Mouse (Mus musculus): ENCODE measurements around the gene Rbks. TPM values are rescaled to one million over a fixed set of nuclear protein-coding genes. Genes with fewer than 3 reads are reported as not detected.
"Not testable (repeated sequence)": the region's sequence is repeated elsewhere in the genome, so short reads cannot be mapped to it uniquely, and the experiment has no call there.

Rbks gene
- polyA plus RNA-seq, 1 experiment from 2014 or later, result 4.9 TPM

GRCm38 (mm10) chr5:31603766-31604165, 93.7 kb downstream of the Rbks start:
- Histone ChIP-seq H3K27ac (no peak overlapping the region), H3K36me3 (no peaks in the 10 kb centered on the region), H3K27me3 (ENCODE audit: low read depth, poor library complexity, severe bottlenecking) (no peaks in the 10 kb centered on the region), H3K4me3 (no peak overlapping the region), H3K4me1 (0 out of 2 replicates have a peak, but pooled peaks cover 2% of the 10 kb centered on the region), H3K9me3 (replicated peaks) (no peaks in the 10 kb centered on the region)
- 76% methylated on average over 6 of the region's 6 CpGs for WGBS
- no peak for DNase-seq (ENCODE audit: low spot score)

- 100% methylated on average over 1 of the region's 1 CpGs for WGBS
Measured at GRCm38 (mm10) chr5:31602377-31602776, 95.0 kb downstream of the Rbks start.

GRCm38 (mm10) chr5:31601162-31601722, 96.2 kb downstream of the Rbks start:
- Histone ChIP-seq H3K27ac (no peak overlapping the region), H3K36me3 (no peaks in the 10 kb centered on the region), H3K9me3 (replicated peaks) (no peaks in the 10 kb centered on the region), H3K4me3 (no peak overlapping the region), H3K4me1 (peaks cover 11% of the 10 kb centered on the region), H3K27me3 (ENCODE audit: low read depth, poor library complexity, severe bottlenecking) (peaks cover 12% of the 10 kb centered on the region)
- DNase-seq (ENCODE audit: low spot score), result no peak
- 86% methylated on average over 7 of the region's 7 CpGs for WGBS

More at GRCm38 (mm10) chr5:31602377-31602776, 95.0 kb downstream of the Rbks start:
- no peak overlapping the region for H3K27ac ChIP-seq
- DNase-seq (ENCODE audit: low spot score), result no peak
- H3K36me3 ChIP-seq, result no peaks in the 10 kb centered on the region
- H3K4me1 ChIP-seq, result 0 out of 2 replicates have a peak, but pooled peaks cover 2% of the 10 kb centered on the region
- H3K27me3 ChIP-seq (ENCODE audit: low read depth, poor library complexity, severe bottlenecking), result peaks cover 10% of the 10 kb centered on the region
- H3K4me3 ChIP-seq, result no peak overlapping the region
- no peaks in the 10 kb centered on the region for H3K9me3 ChIP-seq (replicated peaks)

GRCm38 (mm10) chr5:31599161-31599560, 98.3 kb downstream of the Rbks start:
- H3K36me3 ChIP-seq, result no peaks in the 10 kb centered on the region
- peaks cover 18% of the 10 kb centered on the region for H3K4me1 ChIP-seq
- no peaks in the 10 kb centered on the region for H3K9me3 ChIP-seq (replicated peaks)
- DNase-seq (ENCODE audit: low spot score), result no peak
- no peak overlapping the region for H3K27ac ChIP-seq
- whole genome bisulfite sequencing, result 86% methylated on average over 2 of the region's 2 CpGs
- H3K27me3 ChIP-seq (ENCODE audit: low read depth, poor library complexity, severe bottlenecking), result peaks cover 12% of the 10 kb centered on the region
- no peak overlapping the region for H3K4me3 ChIP-seq

GRCm38 (mm10) chr5:31598579-31598978, 98.8 kb downstream of the Rbks start:
- DNase-seq (ENCODE audit: low spot score), result no peak
- Histone ChIP-seq H3K9me3 (replicated peaks) (no peaks in the 10 kb centered on the region), H3K4me1 (peaks cover 18% of the 10 kb centered on the region), H3K4me3 (no peak overlapping the region), H3K36me3 (no peaks in the 10 kb centered on the region), H3K27ac (no peak overlapping the region), H3K27me3 (ENCODE audit: low read depth, poor library complexity, severe bottlenecking) (peaks cover 12% of the 10 kb centered on the region)
- 62% methylated on average over 4 of the region's 4 CpGs for WGBS

DNA sequence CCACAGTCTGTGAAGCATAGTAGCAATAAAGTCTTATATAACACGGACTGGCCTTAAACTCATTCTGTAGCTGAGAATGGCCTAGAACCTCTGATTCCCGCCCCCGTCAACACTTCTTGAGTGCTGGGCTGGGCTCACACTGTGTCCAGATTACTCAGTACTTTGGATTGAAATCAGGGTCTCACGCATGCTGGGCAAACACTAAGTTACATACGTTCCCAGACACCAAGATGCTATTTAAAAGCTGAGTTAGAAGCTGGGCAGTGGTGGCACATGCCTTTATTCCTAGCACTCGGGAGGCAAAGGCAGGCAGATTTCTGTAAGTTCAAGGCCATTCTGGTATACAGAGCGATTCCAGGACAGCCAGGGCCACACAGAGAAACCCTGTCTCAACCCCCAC, 99.3 kb downstream of the Rbks start:
- Histone ChIP-seq H3K27ac (no peak overlapping the region), H3K4me1 (peaks cover 18% of the 10 kb centered on the region), H3K9me3 (replicated peaks) (no peaks in the 10 kb centered on the region), H3K27me3 (ENCODE audit: low read depth, poor library complexity, severe bottlenecking) (peaks cover 12% of the 10 kb centered on the region), H3K36me3 (no peaks in the 10 kb centered on the region), H3K4me3 (no peak overlapping the region)
- 84% methylated on average over 7 of the region's 7 CpGs for WGBS
- DNase-seq (ENCODE audit: low spot score), result no peak

DNA sequence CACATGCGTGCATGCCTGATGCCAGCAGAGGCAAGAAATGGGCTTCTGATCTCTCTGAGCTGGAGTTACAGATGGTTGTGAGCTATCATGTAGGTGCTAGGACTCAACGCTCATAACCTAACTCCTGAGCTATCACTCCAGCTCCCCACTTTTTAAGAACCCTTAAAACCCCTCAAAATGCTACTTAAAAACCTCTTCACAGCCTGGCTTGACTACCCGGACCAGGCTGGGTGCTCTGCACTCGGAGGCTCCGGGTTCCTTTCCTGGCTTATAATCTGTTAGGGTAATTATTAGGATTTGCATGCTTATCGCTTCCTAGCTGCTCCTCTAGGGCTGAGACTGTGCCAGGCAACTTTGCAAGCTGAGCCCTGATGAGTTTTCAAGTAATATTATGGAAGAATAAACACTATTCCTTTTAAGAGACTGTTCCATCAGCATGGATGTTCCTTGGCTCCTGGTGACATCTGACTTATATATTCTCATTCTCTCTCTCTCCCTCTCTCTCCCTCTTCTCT, 99.9 kb downstream of the Rbks start:
- Histone ChIP-seq H3K27me3 (ENCODE audit: low read depth, poor library complexity, severe bottlenecking) (peaks cover 12% of the 10 kb centered on the region), H3K9me3 (replicated peaks) (no peaks in the 10 kb centered on the region), H3K4me1 (peaks cover 18% of the 10 kb centered on the region), H3K4me3 (no peak overlapping the region), H3K27ac (no peak overlapping the region), H3K36me3 (no peaks in the 10 kb centered on the region)
- no peak for DNase-seq (ENCODE audit: low spot score)
- 68% methylated on average over 6 of the region's 6 CpGs for WGBS

DNA sequence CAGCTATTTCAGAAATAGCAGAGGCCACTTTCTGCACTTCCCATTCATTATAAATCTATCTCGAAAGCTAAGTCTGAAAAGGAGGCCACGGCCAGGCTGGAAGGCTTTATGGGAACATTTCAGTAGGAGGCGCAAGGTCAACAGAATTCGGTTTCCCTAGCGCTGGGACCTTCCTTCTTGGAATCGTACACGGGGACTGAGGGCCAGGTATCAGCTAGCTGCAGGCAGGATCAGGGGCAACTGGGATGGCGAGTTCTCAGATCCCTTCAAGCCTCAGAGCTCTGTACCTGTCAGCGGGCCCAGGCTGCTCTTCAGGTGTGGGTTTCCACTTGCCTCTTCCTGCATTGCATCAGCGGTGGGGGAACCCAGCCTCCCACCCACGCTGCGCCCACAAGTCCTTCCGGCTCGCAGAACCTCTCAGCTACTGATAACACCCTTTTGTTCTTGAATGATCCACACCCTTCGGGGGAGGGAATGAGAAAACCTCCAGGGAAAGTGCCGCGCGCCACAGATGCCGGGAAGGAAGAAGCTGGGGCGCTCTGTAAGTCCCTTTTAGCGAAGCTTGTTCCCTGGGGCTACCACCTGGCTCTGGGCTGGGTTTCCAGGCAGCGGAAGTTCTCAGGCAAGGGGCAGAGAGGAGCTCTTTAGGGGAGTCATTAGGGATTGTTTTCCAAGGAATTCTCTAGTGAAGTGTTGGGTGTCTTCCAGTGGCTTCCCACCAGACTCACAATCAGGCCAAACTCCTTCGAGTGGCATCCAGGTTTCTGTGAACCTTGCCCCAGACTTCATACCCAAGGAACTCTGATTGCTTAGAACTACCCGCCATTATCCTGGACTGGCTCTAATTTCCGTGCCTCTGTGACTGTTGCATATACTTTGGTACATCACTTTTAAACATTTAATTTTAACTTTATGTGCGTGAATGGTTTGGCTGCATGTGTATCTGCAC, 100.7 kb downstream of the Rbks start, which contains the start of gene Mrpl33:
Mrpl33 (plus strand) TSS at position 455 of the 949 bp plus-strand sequence.
- Histone ChIP-seq H3K27ac (peak within 1 kb of the TSS; percentile 64), H3K27me3 (ENCODE audit: low read depth, poor library complexity, severe bottlenecking) (peaks cover 12% of the 10 kb centered on the region), H3K9me3 (replicated peaks) (no peaks in the 10 kb centered on the region), H3K36me3 (no peaks in the 10 kb centered on the region), H3K4me1 (peaks cover 16% of the 10 kb centered on the region), H3K4me3 (peak within 1 kb of the TSS; percentile 49)
- DNase-seq (ENCODE audit: low spot score), result peak; percentile 58
- 9% methylated on average over 26 of the region's 26 CpGs for WGBS

- no peak overlapping the region for H3K27ac ChIP-seq
- peaks cover 16% of the 10 kb centered on the region for H3K4me1 ChIP-seq
- 54% methylated on average over 4 of the region's 4 CpGs for WGBS
- DNase-seq (ENCODE audit: low spot score), result no peak
- no peak overlapping the region for H3K4me3 ChIP-seq
- no peaks in the 10 kb centered on the region for H3K36me3 ChIP-seq
- H3K9me3 ChIP-seq (replicated peaks), result no peaks in the 10 kb centered on the region
- peaks cover 12% of the 10 kb centered on the region for H3K27me3 ChIP-seq (ENCODE audit: low read depth, poor library complexity, severe bottlenecking)
Measured at GRCm38 (mm10) chr5:31595868-31596267, 101.6 kb downstream of the Rbks start.

DNA sequence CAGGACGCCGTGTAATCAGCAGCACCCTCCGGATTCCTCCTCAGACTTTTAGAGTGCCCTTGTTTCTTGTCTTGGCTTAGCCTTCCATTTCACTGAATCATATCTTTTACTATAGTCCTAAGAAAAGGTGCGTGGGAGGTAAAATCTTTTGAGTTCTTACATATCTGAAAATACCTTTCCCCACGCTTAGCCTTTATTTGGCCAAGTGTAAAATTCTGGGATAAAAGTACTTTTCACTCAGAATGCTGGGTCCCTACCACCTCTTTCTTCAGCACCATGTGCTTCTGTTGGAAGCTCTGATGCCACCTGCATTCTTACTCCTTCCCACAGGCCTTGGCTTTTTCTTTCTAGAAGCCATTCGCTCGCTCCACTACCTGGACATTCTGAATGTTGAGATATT, 106.3 kb downstream of the Rbks start:
- H3K27ac ChIP-seq, result no peak overlapping the region
- 92% methylated on average over 7 of the region's 7 CpGs for WGBS
- H3K27me3 ChIP-seq (ENCODE audit: low read depth, poor library complexity, severe bottlenecking), result no peaks in the 10 kb centered on the region
- no peaks in the 10 kb centered on the region for H3K9me3 ChIP-seq (replicated peaks)
- no peak for DNase-seq (ENCODE audit: low spot score)
- H3K4me1 ChIP-seq, result peaks cover 39% of the 10 kb centered on the region
- no peaks in the 10 kb centered on the region for H3K36me3 ChIP-seq
- H3K4me3 ChIP-seq, result no peak overlapping the region

- peak; percentile 65 for DNase-seq (ENCODE audit: low spot score)
- H3K4me3 ChIP-seq, result 0 out of 2 replicates have a peak overlapping the region, but pooled peaks have one; percentile 17
- H3K36me3 ChIP-seq, result no peaks in the 10 kb centered on the region
- no peaks in the 10 kb centered on the region for H3K27me3 ChIP-seq (ENCODE audit: low read depth, poor library complexity, severe bottlenecking)
- H3K4me1 ChIP-seq, result peaks cover 33% of the 10 kb centered on the region
- no peaks in the 10 kb centered on the region for H3K9me3 ChIP-seq (replicated peaks)
- H3K27ac ChIP-seq, result peak overlapping the region; percentile 83
- 35% methylated on average over 14 of the region's 14 CpGs for WGBS
Measured at GRCm38 (mm10) chr5:31589711-31590319, 107.6 kb downstream of the Rbks start.

DNA sequence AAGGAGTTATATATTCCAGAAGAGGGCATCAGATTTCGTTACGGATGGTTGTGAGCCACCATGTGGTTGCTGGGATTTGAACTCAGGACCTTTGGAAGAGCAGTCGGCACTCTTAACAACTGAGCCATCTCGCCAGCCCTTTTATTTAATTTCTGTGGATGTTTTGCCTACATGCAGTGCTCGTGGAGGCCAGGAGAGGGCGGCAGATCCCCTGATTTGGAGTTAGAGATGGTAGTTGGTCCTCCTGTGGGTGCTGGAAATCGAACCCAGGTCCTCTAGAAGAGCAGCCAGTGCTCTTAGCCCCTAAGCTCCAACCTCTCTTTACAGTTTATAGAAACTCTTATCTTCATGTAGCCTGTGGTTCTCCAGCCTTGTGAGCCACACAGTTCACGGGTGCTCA, 108.8 kb downstream of the Rbks start:
- Histone ChIP-seq H3K4me1 (peaks cover 33% of the 10 kb centered on the region), H3K27ac (peak overlapping the region; percentile 83; the same call in 1 of the 2 replicates)
- not testable (repeated sequence) for H3K4me3 ChIP-seq; H3K9me3 ChIP-seq (replicated peaks); H3K36me3 ChIP-seq; DNase-seq (ENCODE audit: low spot score); H3K27me3 ChIP-seq (ENCODE audit: low read depth, poor library complexity, severe bottlenecking)
- 84% methylated on average over 8 of the region's 8 CpGs for WGBS
